Mouse (Mus musculus) left cerebral cortex, adult 9 months (tissue): Measurements from ENCODE around the gene Drc1.

ENCODE experiments used
- DNase-seq, 2 experiments: peaks; one replicate each; pipeline ENCODE4 v3.0.0; 2022; ENCODE audit warnings: low spot score in 2 of 2

Gene Drc1

GRCm38 (mm10) chr5:30287106-30287882, 6.1 kb downstream of the Drc1 start:
- DNase-seq: no peak

- DNase-seq: no peak
Observed at GRCm38 (mm10) chr5:30340815-30341214, 59.6 kb downstream of the Drc1 start.

GRCm38 (mm10) chr5:30341601-30342365, 60.6 kb downstream of the Drc1 start:
- DNase-seq: peak in 1 of 2 experiments; percentile 19

GRCm38 (mm10) chr5:30342601-30343015, 61.4 kb downstream of the Drc1 start:
- DNase-seq: peak; percentile 40 to 62

- peak; percentile 74 to 75 for DNase-seq
Observed at GRCm38 (mm10) chr5:30343107-30343506, 61.9 kb downstream of the Drc1 start.

- no peak for DNase-seq
Observed at GRCm38 (mm10) chr5:30343886-30344285, 62.7 kb downstream of the Drc1 start.

GRCm38 (mm10) chr5:30353605-30354004, 72.4 kb downstream of the Drc1 start:
- no peak for DNase-seq

GRCm38 (mm10) chr5:30355114-30355513, 73.9 kb downstream of the Drc1 start:
- no peak for DNase-seq

GRCm38 (mm10) chr5:30355559-30356159, 74.5 kb downstream of the Drc1 start:
- no peak for DNase-seq

GRCm38 (mm10) chr5:30356647-30357046, 75.5 kb downstream of the Drc1 start:
- no peak for DNase-seq

- no peak for DNase-seq
Observed at GRCm38 (mm10) chr5:30358436-30359099, 77.4 kb downstream of the Drc1 start.

- DNase-seq: no peak
Observed at GRCm38 (mm10) chr5:30367405-30367804, 86.2 kb downstream of the Drc1 start.

GRCm38 (mm10) chr5:30369426-30369825, 88.2 kb downstream of the Drc1 start:
- DNase-seq: peak; percentile 15 to 38

GRCm38 (mm10) chr5:30382876-30383275, 101.7 kb downstream of the Drc1 start:
- no peak for DNase-seq

- no peak for DNase-seq
Observed at GRCm38 (mm10) chr5:30387726-30388125, 106.5 kb downstream of the Drc1 start.

- no peak for DNase-seq
Observed at GRCm38 (mm10) chr5:30389836-30390235, 108.6 kb downstream of the Drc1 start.

GRCm38 (mm10) chr5:30391473-30391872, 110.3 kb downstream of the Drc1 start:
- DNase-seq: peak in 1 of 2 experiments; percentile 67

GRCm38 (mm10) chr5:30400521-30400920, 119.3 kb downstream of the Drc1 start:
- no peak for DNase-seq

- peak in 1 of 2 experiments; percentile 19 for DNase-seq
Observed at GRCm38 (mm10) chr5:30401165-30401564, 120.0 kb downstream of the Drc1 start.

GRCm38 (mm10) chr5:30406876-30407275, 125.7 kb downstream of the Drc1 start:
- DNase-seq: no peak

- no peak for DNase-seq
Observed at GRCm38 (mm10) chr5:30411524-30411923, 130.3 kb downstream of the Drc1 start.

- no peak for DNase-seq
Observed at GRCm38 (mm10) chr5:30415381-30415780, 134.2 kb downstream of the Drc1 start.
